Mouse (Mus musculus): ENCODE measurements at regions not wholly inside any gene's neighbourhood (a gene's known extent, or its start where the extent isn't known, plus 50 kb on each side); places are given as distances from the start of the nearest gene placed in this dataset.

GRCm38 (mm10) chr13:118849541-118849940, 179.9 kb downstream of the Fgf10 start:
- DNase-seq (ENCODE audit: extremely low spot score in 1 of 2, low spot score in 1 of 2) = peak; percentile 32 to 66

GRCm38 (mm10) chr13:118850708-118851107, 181.1 kb downstream of the Fgf10 start:
- no peak for DNase-seq (ENCODE audit: extremely low spot score in 1 of 2, low spot score in 1 of 2)

GRCm38 (mm10) chr13:118886339-118886810, 216.8 kb downstream of the Fgf10 start:
- DNase-seq (ENCODE audit: extremely low spot score in 1 of 2, low spot score in 1 of 2) = no peak

GRCm38 (mm10) chr13:118895079-118895478, 225.5 kb downstream of the Fgf10 start:
- no peak for DNase-seq (ENCODE audit: extremely low spot score in 1 of 2, low spot score in 1 of 2)

- DNase-seq (ENCODE audit: extremely low spot score in 1 of 2, low spot score in 1 of 2) = no peak
Measured at GRCm38 (mm10) chr13:118901950-118902349, 232.4 kb downstream of the Fgf10 start.

- no peak for DNase-seq (ENCODE audit: extremely low spot score in 1 of 2, low spot score in 1 of 2)
Measured at GRCm38 (mm10) chr13:118910351-118910750, 240.8 kb downstream of the Fgf10 start.

- no peak for DNase-seq (ENCODE audit: extremely low spot score in 1 of 2, low spot score in 1 of 2)
Measured at GRCm38 (mm10) chr13:118940786-118941185, 271.2 kb downstream of the Fgf10 start.

GRCm38 (mm10) chr13:118966120-118966676, 296.6 kb downstream of the Fgf10 start:
- DNase-seq (ENCODE audit: extremely low spot score in 1 of 2, low spot score in 1 of 2) = no peak

- DNase-seq (ENCODE audit: extremely low spot score in 1 of 2, low spot score in 1 of 2) = no peak
Measured at GRCm38 (mm10) chr13:118967707-118968106, 298.1 kb downstream of the Fgf10 start.

- no peak for DNase-seq (ENCODE audit: extremely low spot score in 1 of 2, low spot score in 1 of 2)
Measured at GRCm38 (mm10) chr13:118975008-118975407, 305.4 kb downstream of the Fgf10 start.

GRCm38 (mm10) chr13:118975519-118975918, 305.9 kb downstream of the Fgf10 start:
- no peak for DNase-seq (ENCODE audit: extremely low spot score in 1 of 2, low spot score in 1 of 2)

- no peak for DNase-seq (ENCODE audit: extremely low spot score in 1 of 2, low spot score in 1 of 2)
Measured at GRCm38 (mm10) chr13:118979505-118979904, 309.9 kb downstream of the Fgf10 start.

- DNase-seq (ENCODE audit: extremely low spot score in 1 of 2, low spot score in 1 of 2) = no peak
Measured at GRCm38 (mm10) chr13:118981196-118981810, 311.7 kb downstream of the Fgf10 start.

GRCm38 (mm10) chr13:118985285-118985684, 315.7 kb downstream of the Fgf10 start:
- no peak for DNase-seq (ENCODE audit: extremely low spot score in 1 of 2, low spot score in 1 of 2)

GRCm38 (mm10) chr13:119025305-119025975, 355.8 kb downstream of the Fgf10 start:
- no peak for DNase-seq (ENCODE audit: extremely low spot score in 1 of 2, low spot score in 1 of 2)

- DNase-seq (ENCODE audit: extremely low spot score in 1 of 2, low spot score in 1 of 2) = no peak
Measured at GRCm38 (mm10) chr13:119039616-119040015, 370.0 kb downstream of the Fgf10 start.

GRCm38 (mm10) chr13:119045112-119045511, 375.5 kb downstream of the Fgf10 start:
- no peak for DNase-seq (ENCODE audit: extremely low spot score in 1 of 2, low spot score in 1 of 2)

GRCm38 (mm10) chr13:119068745-119069580, 359.4 kb upstream of the Paip1 start:
- no peak for DNase-seq (ENCODE audit: extremely low spot score in 1 of 2, low spot score in 1 of 2)

- DNase-seq (ENCODE audit: extremely low spot score in 1 of 2, low spot score in 1 of 2) = no peak
Measured at GRCm38 (mm10) chr13:119069581-119069936, 358.8 kb upstream of the Paip1 start.

GRCm38 (mm10) chr13:119079243-119079642, 349.2 kb upstream of the Paip1 start:
- no peak for DNase-seq (ENCODE audit: extremely low spot score in 1 of 2, low spot score in 1 of 2)

- DNase-seq (ENCODE audit: extremely low spot score in 1 of 2, low spot score in 1 of 2) = no peak
Measured at GRCm38 (mm10) chr13:119081691-119082090, 346.7 kb upstream of the Paip1 start.
